In the genomic region with DNA sequence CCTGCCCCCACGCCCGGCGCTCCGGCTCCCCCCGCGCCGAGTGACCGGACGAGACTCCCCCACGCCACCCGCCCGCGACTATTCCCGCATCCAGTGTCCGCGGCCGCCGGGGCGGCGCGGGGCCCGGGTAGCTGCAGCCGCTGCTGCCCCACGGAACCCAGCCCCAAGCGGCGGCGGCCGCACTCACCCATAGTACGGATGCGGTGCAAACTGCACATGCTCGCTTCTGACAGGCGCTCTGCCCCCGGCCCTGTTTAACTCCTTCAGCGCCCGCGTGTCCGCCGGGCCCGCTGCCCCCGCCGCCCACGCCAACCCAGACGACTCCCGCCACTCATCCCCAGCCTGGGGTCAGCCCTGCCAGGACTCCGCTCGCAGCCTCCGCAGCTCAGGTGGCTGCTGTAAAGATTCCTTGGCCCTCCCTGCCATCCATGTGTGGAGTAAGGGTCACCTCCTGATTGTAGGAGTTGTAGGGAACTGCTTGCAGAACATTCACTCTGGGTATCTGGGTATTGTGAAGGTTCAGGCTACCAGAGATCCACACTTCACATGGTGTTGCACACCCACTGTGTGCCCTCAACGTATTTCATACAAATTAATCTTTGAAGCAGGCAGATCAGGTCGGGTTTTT, we compare ENCODE assay signal across 8 mouse cellular contexts. TPM values are rescaled to one million over a fixed set of nuclear protein-coding genes. Genes with fewer than 3 reads are reported as not detected.
DNase-seq lines count a peak whose midpoint lies in the region; ATAC-seq and TF ChIP-seq lines count a peak whose summit lies in the region.

Tmem229b (minus strand) TSS at position 502 of the 628 bp plus-strand sequence.

- no peak for TF ChIP-seq POLR2A in limb, embryonic 14.5 days (IDR thresholded peaks at IDR 0.05; ENCODE audit: borderline replicate concordance, extremely low read depth, insufficient read depth, insufficient read length)

- peaks cover 12% of the 10 kb centered on the region; the same call in 1 of the 2 replicates for H3K27me3 ChIP-seq in limb, embryonic 14.5 days (ENCODE audit: control insufficient read depth, insufficient read depth, low read length)
- no peaks in the 10 kb centered on the region for H3K27me3 ChIP-seq in midbrain, embryonic 14.5 days (ENCODE audit: control insufficient read depth, insufficient read depth, low read length)
- H3K27me3 ChIP-seq in splenic B cell, adult 2 months (ENCODE audit: control insufficient read depth, insufficient read depth, low read length, poor library complexity, severe bottlenecking) = no peaks in the 10 kb centered on the region

- no peaks in the 10 kb centered on the region for H3K9me3 ChIP-seq in limb, embryonic 14.5 days (ENCODE audit: control insufficient read depth, low read length)
- H3K9me3 ChIP-seq in midbrain, embryonic 14.5 days (ENCODE audit: control insufficient read depth, low read length) = no peaks in the 10 kb centered on the region

- no peak within 1 kb of the TSS for H3K27ac ChIP-seq in limb, embryonic 14.5 days (replicated peaks; ENCODE audit: low read depth, low read length)
- H3K27ac ChIP-seq in midbrain, embryonic 14.5 days (replicated peaks; ENCODE audit: low read depth, low read length) = peak within 1 kb of the TSS; percentile 92

- DNase-seq in heart, adult 18-20 months = peak; percentile 42 to 48
- DNase-seq in heart, postnatal 14 days = no peak
- peak; percentile 47 to 69 for DNase-seq in cerebellum, postnatal 4 days (ENCODE audit: low spot score in 2 of 2)
- peak; percentile 46 for DNase-seq in gastrocnemius, postnatal 25 days
- DNase-seq in kidney, adult 11 months = peak; percentile 11
- DNase-seq in limb, embryonic 14.5 days (ENCODE audit: low spot score) = peak; percentile 28
- DNase-seq in midbrain, embryonic 14.5 days = peak; percentile 88
- peak; percentile 47 for DNase-seq in splenic B cell, adult 2 months (ENCODE audit: low read depth, low spot score)

- H3K4me3 ChIP-seq in limb, embryonic 14.5 days (replicated peaks; ENCODE audit: low read length) = peak within 1 kb of the TSS; percentile 86
- peak within 1 kb of the TSS; percentile 90 for H3K4me3 ChIP-seq in midbrain, embryonic 14.5 days (replicated peaks; ENCODE audit: low read depth, low read length)

- intact Hi-C loops in heart, postnatal 14 days (cut with DNase I) = loop anchor here (5.0 kb wide), 1 partner anchor 90 kb away; no protein-coding TSS in a partner anchor

- no peaks in the 10 kb centered on the region for H3K4me1 ChIP-seq in limb, embryonic 14.5 days (ENCODE audit: control insufficient read depth, insufficient read depth, low read length)
- peaks cover 9% of the 10 kb centered on the region for H3K4me1 ChIP-seq in midbrain, embryonic 14.5 days (ENCODE audit: control insufficient read depth, insufficient read depth, low read length)

- no peaks in the 10 kb centered on the region for H3K36me3 ChIP-seq in limb, embryonic 14.5 days (ENCODE audit: control insufficient read depth, insufficient read depth, low read length)
- H3K36me3 ChIP-seq in midbrain, embryonic 14.5 days (ENCODE audit: control insufficient read depth, insufficient read depth, low read length) = no peaks in the 10 kb centered on the region
- H3K36me3 ChIP-seq in splenic B cell, adult 2 months (ENCODE audit: control insufficient read depth, insufficient read depth, low read length, poor library complexity, severe bottlenecking) = no peaks in the 10 kb centered on the region

- peak within 1 kb of the TSS; percentile 88 for H3K4me2 ChIP-seq in limb, embryonic 14.5 days (replicated peaks; ENCODE audit: low read depth, low read length, severe bottlenecking)
- peak within 1 kb of the TSS; percentile 79 for H3K4me2 ChIP-seq in midbrain, embryonic 14.5 days (ENCODE audit: low read length)

- peak; percentile 81 for ATAC-seq in limb, embryonic 14.5 days (ENCODE audit: low FRiP score, low read depth)
- peak; percentile 92 for ATAC-seq in midbrain, embryonic 14.5 days (ENCODE audit: low FRiP score, low TSS enrichment)

- 3% methylated on average over 30 of the region's 49 CpGs for WGBS in limb, embryonic 14.5 days
- WGBS in midbrain, embryonic 14.5 days = 2% methylated on average over 48 of the region's 49 CpGs

- H3K9ac ChIP-seq in limb, embryonic 14.5 days (ENCODE audit: low read depth, low read length, severe bottlenecking) = peak within 1 kb of the TSS; percentile 77
- peak within 1 kb of the TSS; percentile 96 for H3K9ac ChIP-seq in midbrain, embryonic 14.5 days (replicated peaks; ENCODE audit: low read length)

RNA-seq across cellular contexts. Expression of gene Tmem229b, which starts in this region (rescaled TPM):
- total RNA-seq in heart, adult 18-20 months (2021) = 1 to 10 TPM; 3.6 to 4.3 TPM
- 1 to 10 TPM; 3.9 to 4.0 TPM for total RNA-seq in heart, postnatal 14 days (2021)
- total RNA-seq in gastrocnemius, postnatal 25 days (2021) = 1 to 10 TPM; 8.5 to 9.5 TPM
- 7.3 and 10.9 TPM in 2 replicates for polyA plus RNA-seq in limb, embryonic 14.5 days (2012; rRNA removed)
- polyA plus RNA-seq in limb, embryonic 14.5 days (2014; fragmentation: Nextera tagmentation; extraction: Ambion mirVana) = 7.2 and 7.4 TPM in 2 replicates
- polyA plus RNA-seq in midbrain, embryonic 14.5 days (2014; fragmentation: Nextera tagmentation; extraction: Ambion mirVana) = 54.4 and 62.1 TPM in 2 replicates

Comparison
In these comparisons a context has a peak if more than half of its experiments do, and no peak if none do; other contexts are left out.
1. DNase-seq: peak in heart, adult 18-20 months (2 of 2), cerebellum, postnatal 4 days (2 of 2), gastrocnemius, postnatal 25 days (single experiment), kidney, adult 11 months (single experiment), limb, embryonic 14.5 days (single experiment), midbrain, embryonic 14.5 days (single experiment) and splenic B cell, adult 2 months (single experiment); none in heart, postnatal 14 days (0 of 2).